Mouse (Mus musculus): ENCODE results near the gene Agpat4.

DNA sequence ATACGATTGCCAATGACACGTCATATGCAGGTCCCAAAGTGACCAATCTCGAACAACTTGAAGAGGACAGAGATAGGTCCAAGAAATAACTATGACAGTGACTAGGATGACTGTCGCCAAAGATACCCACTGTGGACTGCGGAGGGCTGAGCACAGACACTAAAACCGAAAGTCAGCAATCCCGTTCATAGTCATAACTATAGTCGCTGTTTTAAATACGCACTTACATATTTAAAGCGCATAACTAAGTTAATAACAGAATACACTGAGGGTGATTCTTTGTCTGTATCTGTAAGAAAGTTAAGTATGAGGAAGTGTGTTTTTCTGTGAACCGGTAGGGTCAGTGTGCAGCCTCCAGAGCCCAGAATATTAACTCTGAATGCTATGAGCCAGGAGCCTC is 137.6 kb downstream of the Agpat4 start:
- TF ChIP-seq CTCF (IDR thresholded peaks at IDR 0.05; ENCODE audit: low read depth, low read length) (no peak), POLR2A (IDR thresholded peaks at IDR 0.05; ENCODE audit: borderline replicate concordance, low read depth, low read length) (no peak)
